Mouse (Mus musculus) C2C12 (cell line): ENCODE measurements at regions not wholly inside any gene's neighbourhood (a gene's known extent, or its start where the extent isn't known, plus 50 kb on each side); places are given as distances from the start of the nearest gene placed in this dataset.

Experiments used
- H3K27me3 ChIP-seq: one replicate; pipeline ENCODE4 v1.6.1; 2011; ENCODE audit not compliant: control insufficient read depth, insufficient read depth, insufficient read length
- H3K36me3 ChIP-seq: one replicate; pipeline ENCODE4 v1.6.1; 2011; ENCODE audit not compliant: control insufficient read depth, insufficient read depth
- H3K4me3 ChIP-seq: one replicate; pipeline ENCODE4 v1.5.1; 2011; ENCODE audit warnings: mild to moderate bottlenecking, control low read depth; ENCODE audit not compliant: poor library complexity, insufficient read depth, severe bottlenecking
- H3K79me2 ChIP-seq: one replicate; pipeline ENCODE4 v1.6.1; 2011; ENCODE audit not compliant: control insufficient read depth, insufficient read depth
- H3K79me3 ChIP-seq: one replicate; pipeline ENCODE4 v1.6.1; 2011; ENCODE audit warnings: low read depth, control low read depth
- H3ac ChIP-seq: one replicate; pipeline ENCODE3; 2011; ENCODE audit warnings: low read depth; ENCODE audit not compliant: control insufficient read depth, insufficient read length
- CEBPB ChIP-seq: IDR thresholded peaks from one replicate; pipeline ENCODE4 v1.6.1; 2011; ENCODE audit warnings: low read depth, mild to moderate bottlenecking, control low read depth, moderate library complexity
- CTCF ChIP-seq: IDR thresholded peaks from one replicate; pipeline ENCODE4 v1.5.1; 2011; ENCODE audit not compliant: control insufficient read depth, insufficient read depth, insufficient read length
- FOSL1 ChIP-seq: IDR thresholded peaks from one replicate; pipeline ENCODE4 v1.8.0; 2011; ENCODE audit warnings: mild to moderate bottlenecking, low read length; ENCODE audit not compliant: poor library complexity, insufficient read depth, severe bottlenecking
- MAX ChIP-seq: IDR thresholded peaks from one replicate; pipeline ENCODE4 v1.6.1; 2011; ENCODE audit warnings: mild to moderate bottlenecking, control low read depth
- MYOD1 ChIP-seq: IDR thresholded peaks from one replicate; pipeline ENCODE4 v1.6.1; 2011; ENCODE audit warnings: low read depth; ENCODE audit not compliant: control insufficient read depth, insufficient read length
- MYOG ChIP-seq: IDR thresholded peaks from one replicate; pipeline ENCODE4 v1.6.1; 2011; ENCODE audit not compliant: control insufficient read depth, insufficient read length; ENCODE audit errors: extremely low read depth
- USF1 ChIP-seq: IDR thresholded peaks from one replicate; pipeline ENCODE4 v1.6.1; 2011; ENCODE audit warnings: low read depth, mild to moderate bottlenecking, control low read depth, moderate library complexity

- H3K4me3 ChIP-seq, result no peak overlapping the region
- no peak for TF ChIP-seq MYOG
- no peaks in the 10 kb centered on the region for H3K79me2 ChIP-seq
- no peaks in the 10 kb centered on the region for H3K36me3 ChIP-seq
- H3K79me3 ChIP-seq, result no peaks in the 10 kb centered on the region
- H3K27me3 ChIP-seq, result no peaks in the 10 kb centered on the region
- no peak overlapping the region for H3ac ChIP-seq
Measured at GRCm38 (mm10) chr3:137512411-137512810, 109.0 kb upstream of the Ddit4l start.

DNA sequence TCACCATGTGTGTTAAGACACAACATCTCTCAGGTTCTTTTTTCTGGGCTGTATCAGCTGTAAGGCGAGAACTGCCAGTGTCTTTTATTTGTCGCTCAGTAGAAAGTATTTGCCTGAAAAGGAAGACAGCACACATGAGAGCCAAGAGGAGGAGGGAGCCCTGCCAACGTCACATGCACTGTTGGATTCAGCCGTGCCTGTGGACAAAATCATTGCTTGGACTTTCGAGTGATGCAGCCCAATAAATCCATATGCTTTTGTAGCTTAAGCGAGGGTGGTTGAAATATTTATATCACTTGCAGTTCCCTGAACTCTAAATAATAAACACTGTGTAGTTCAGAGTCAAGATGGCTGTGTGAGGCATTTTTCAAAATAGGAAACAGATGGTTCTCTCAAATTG, 108.4 kb upstream of the Ddit4l start:
- Histone ChIP-seq H3K4me3 (no peak overlapping the region), H3K79me2 (no peaks in the 10 kb centered on the region), H3ac (no peak overlapping the region), H3K36me3 (no peaks in the 10 kb centered on the region), H3K27me3 (no peaks in the 10 kb centered on the region), H3K79me3 (no peaks in the 10 kb centered on the region)
- no peak for TF ChIP-seq USF1
- no peak for TF ChIP-seq CEBPB
- TF ChIP-seq FOSL1, result no peak
- TF ChIP-seq MYOG, result no peak

- Histone ChIP-seq H3K27me3 (no peaks in the 10 kb centered on the region), H3ac (no peak overlapping the region), H3K79me2 (no peaks in the 10 kb centered on the region), H3K79me3 (no peaks in the 10 kb centered on the region), H3K36me3 (no peaks in the 10 kb centered on the region), H3K4me3 (no peak overlapping the region)
- no peak for TF ChIP-seq MYOD1
- TF ChIP-seq MYOG, result no peak
- TF ChIP-seq MAX, result no peak
- no peak for TF ChIP-seq CEBPB
- TF ChIP-seq USF1, result no peak
- no peak for TF ChIP-seq CTCF
- TF ChIP-seq FOSL1, result no peak
Measured at GRCm38 (mm10) chr3:137514238-137514637, 107.2 kb upstream of the Ddit4l start.

GRCm38 (mm10) chr3:137517433-137517832, 104.0 kb upstream of the Ddit4l start:
- no peak for TF ChIP-seq MAX
- no peak for TF ChIP-seq CTCF
- TF ChIP-seq FOSL1, result no peak
- TF ChIP-seq USF1, result no peak
- no peak for TF ChIP-seq MYOD1
- Histone ChIP-seq H3K27me3 (no peaks in the 10 kb centered on the region), H3K4me3 (no peak overlapping the region), H3K79me2 (no peaks in the 10 kb centered on the region), H3K79me3 (no peaks in the 10 kb centered on the region), H3ac (no peak overlapping the region), H3K36me3 (no peaks in the 10 kb centered on the region)

DNA sequence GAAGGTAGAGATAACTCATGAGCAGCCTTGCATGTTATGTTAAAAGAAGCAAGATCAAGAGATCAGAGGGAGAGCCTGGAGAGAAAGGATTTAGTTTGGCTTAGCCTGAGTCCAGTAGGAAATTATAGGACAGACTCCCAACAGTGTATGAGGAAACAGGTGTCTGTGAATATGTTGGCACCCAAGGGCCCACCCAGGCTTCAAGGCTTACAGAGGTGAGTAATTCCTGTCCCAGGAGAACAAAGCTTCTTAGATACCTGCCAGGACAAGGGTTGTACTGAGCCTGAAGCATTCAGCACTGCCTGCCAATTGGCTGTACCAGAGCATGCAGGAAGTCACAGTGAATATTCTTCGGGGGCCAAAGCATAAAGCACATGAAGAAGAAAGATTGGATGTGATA, 101.2 kb upstream of the Ddit4l start:
- TF ChIP-seq FOSL1, result no peak
- TF ChIP-seq MAX, result no peak
- Histone ChIP-seq H3K27me3 (no peaks in the 10 kb centered on the region), H3K79me3 (no peaks in the 10 kb centered on the region), H3K4me3 (no peak overlapping the region), H3ac (no peak overlapping the region), H3K36me3 (no peaks in the 10 kb centered on the region), H3K79me2 (no peaks in the 10 kb centered on the region)

- no peaks in the 10 kb centered on the region for H3K27me3 ChIP-seq
- H3ac ChIP-seq, result no peak overlapping the region
- H3K79me2 ChIP-seq, result no peaks in the 10 kb centered on the region
- no peaks in the 10 kb centered on the region for H3K79me3 ChIP-seq
- TF ChIP-seq MAX (no peak), CEBPB (no peak), CTCF (no peak), FOSL1 (no peak), MYOG (no peak), MYOD1 (no peak), USF1 (no peak)
- no peaks in the 10 kb centered on the region for H3K36me3 ChIP-seq
- no peak overlapping the region for H3K4me3 ChIP-seq
Measured at GRCm38 (mm10) chr3:137525606-137526575, 95.5 kb upstream of the Ddit4l start.
